Mouse (Mus musculus) cerebellum, adult 2 months (tissue): Measurements from ENCODE around the gene Cables2.

Source experiments
- CTCF ChIP-seq: fragments of 200-500 bp; IDR thresholded peaks from 2 replicates; pipeline ENCODE4 v1.5.1; 2011; ENCODE audit warnings: low read depth, mild to moderate bottlenecking, control low read depth, low read length, moderate library complexity, borderline replicate concordance; ENCODE audit not compliant: insufficient read depth
- POLR2A ChIP-seq: fragments of 200-500 bp; IDR thresholded peaks from 2 replicates; pipeline ENCODE4 v1.6.1; 2011; ENCODE audit warnings: low read length, control low read depth, borderline replicate concordance; ENCODE audit not compliant: insufficient read depth

GRCm38 (mm10) chr2:180304554-180304953 lies 31.3 kb upstream of the Cables2 start:
- TF ChIP-seq POLR2A: no peak
- TF ChIP-seq CTCF: no peak
